Mouse (Mus musculus): ENCODE results near the gene Iqcj.

DNA sequence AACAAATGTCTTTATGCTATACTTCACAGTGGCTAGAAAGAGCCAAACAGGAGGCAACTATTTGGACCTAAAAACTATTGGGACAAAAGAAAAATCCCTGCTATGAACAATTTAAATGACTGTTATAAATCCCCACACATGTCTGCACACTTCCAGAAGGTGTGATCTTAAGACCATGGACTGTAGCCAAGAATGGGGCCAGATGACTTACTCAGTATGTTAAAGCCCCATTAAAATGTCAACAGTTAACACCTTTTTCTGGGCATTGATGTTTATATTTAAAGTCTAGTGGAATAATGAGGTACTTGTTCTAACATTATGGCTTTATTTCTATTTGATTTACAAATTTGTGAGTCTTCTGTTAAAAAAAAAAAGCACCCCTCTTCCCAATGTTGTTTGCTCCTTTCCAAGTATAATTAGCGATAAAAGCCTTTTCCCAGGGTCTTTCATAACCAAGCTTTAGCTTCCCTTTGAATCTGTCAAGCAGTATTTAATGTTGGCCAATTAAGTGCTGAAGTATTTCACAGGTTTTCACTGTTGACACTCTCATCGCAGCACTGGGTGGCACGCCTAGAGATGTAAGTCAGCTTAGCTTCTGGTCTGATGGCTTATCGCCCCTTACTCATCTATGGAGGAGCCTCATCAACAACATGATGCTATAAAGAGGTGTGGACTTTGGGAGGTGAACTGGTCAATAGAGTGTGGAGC is 204.9 kb downstream of the Iqcj start:
- no peak for TF ChIP-seq CTCF (IDR thresholded peaks at IDR 0.05; ENCODE audit: extremely low read depth, insufficient read length, insufficient replicate concordance, low read depth, low read length)
- no peak for TF ChIP-seq POLR2A (IDR thresholded peaks at IDR 0.05; ENCODE audit: low read depth, low read length)
